In genomic region chr17:25950706-25951105, GRCm38 (mm10) we compare ENCODE assay signal across 14 mouse cellular contexts. TPM values are rescaled to one million over a fixed set of nuclear protein-coding genes. Genes with fewer than 3 reads are reported as not detected.
A peak's percentile ranks its signal among the peaks of the same experiment; 100 is the strongest.
DNase-seq lines count a peak whose midpoint lies in the region; ATAC-seq and TF ChIP-seq lines count a peak whose summit lies in the region.
"Had no signal": no experiment of that assay in that cellular context is flagged by ENCODE, and none has a peak within 500 bp of the region (broad histone marks: within the 10 kb centered on the region; RNA-seq: fewer than 3 reads in every experiment).

No protein-coding gene starts in this region.

- H3K9ac ChIP-seq in hindbrain, embryonic 16.5 days (ENCODE audit: low read depth, low read length) = no peak overlapping the region; the same call in 1 of the 2 replicates
- no peak overlapping the region for H3K9ac ChIP-seq in hindbrain, embryonic 11.5 days (ENCODE audit: low read depth, low read length)
- no peak overlapping the region for H3K9ac ChIP-seq in neural tube, embryonic 15.5 days (replicated peaks)
- no peak overlapping the region for H3K9ac ChIP-seq in liver, embryonic 16.5 days (ENCODE audit: low read depth, low read length)

- peak overlapping the region; percentile 52; the same call in 1 of the 2 replicates for H3K27ac ChIP-seq in cerebellum, adult 2 months (ENCODE audit: insufficient read depth, low read length)
- no peak overlapping the region for H3K27ac ChIP-seq in hindbrain, embryonic 16.5 days (ENCODE audit: low read depth, low read length)
- H3K27ac ChIP-seq in hindbrain, embryonic 11.5 days (ENCODE audit: low read depth, low read length) = no peak overlapping the region
- H3K27ac ChIP-seq in neural tube, embryonic 15.5 days (replicated peaks) = no peak overlapping the region
- no peak overlapping the region for H3K27ac ChIP-seq in liver, embryonic 16.5 days (ENCODE audit: low read length)

- H3K9me3 ChIP-seq in hindbrain, embryonic 16.5 days (ENCODE audit: control insufficient read depth, low read length) = no peaks in the 10 kb centered on the region
- H3K9me3 ChIP-seq in hindbrain, embryonic 11.5 days (ENCODE audit: control insufficient read depth, low read length) = no peaks in the 10 kb centered on the region
- H3K9me3 ChIP-seq in neural tube, embryonic 15.5 days (replicated peaks) = no peaks in the 10 kb centered on the region
- H3K9me3 ChIP-seq in liver, embryonic 16.5 days (replicated peaks; ENCODE audit: control insufficient read depth, low read length) = no peaks in the 10 kb centered on the region

- WGBS in cerebellum, adult 2 months = 4% methylated on average over 3 of the region's 3 CpGs
- WGBS in hindbrain, embryonic 16.5 days = no CpG with 5 or more reads among the region's 3 CpGs
- 7% methylated on average over 3 of the region's 3 CpGs for WGBS in hindbrain, embryonic 11.5 days
- WGBS in neural tube, embryonic 15.5 days = 11% methylated on average over 3 of the region's 3 CpGs
- 0% methylated on average over 2 of the region's 3 CpGs for WGBS in liver, embryonic 16.5 days (ENCODE audit: insufficient replicate concordance)

- H3K4me3 ChIP-seq in cerebellum, adult 2 months (replicated peaks; ENCODE audit: insufficient read depth, low read depth, low read length) = peak overlapping the region; percentile 77
- H3K4me3 ChIP-seq in hindbrain, embryonic 16.5 days (ENCODE audit: low read length) = peak overlapping the region; percentile 43; the same call in 1 of the 2 replicates
- no peak overlapping the region for H3K4me3 ChIP-seq in hindbrain, embryonic 11.5 days (ENCODE audit: low read depth, low read length)
- no peak overlapping the region; the same call in 1 of the 2 replicates for H3K4me3 ChIP-seq in neural tube, embryonic 15.5 days (replicated peaks)
- H3K4me3 ChIP-seq in liver, embryonic 16.5 days (ENCODE audit: low read depth, low read length) = no peak overlapping the region

- ATAC-seq in cerebellum, adult (ENCODE audit: insufficient number of reproducible peaks, low FRiP score, low TSS enrichment) = no peak
- ATAC-seq in hindbrain, embryonic 16.5 days = no peak
- ATAC-seq in hindbrain, embryonic 11.5 days (ENCODE audit: low FRiP score) = no peak
- ATAC-seq in neural tube, embryonic 15.5 days (ENCODE audit: low FRiP score) = no peak
- ATAC-seq in liver, embryonic 16.5 days (ENCODE audit: low read depth) = no peak; the same call in 1 of the 2 replicates

- TF ChIP-seq POLR2A in cerebellum, adult 2 months (IDR thresholded peaks at IDR 0.05; ENCODE audit: borderline replicate concordance, insufficient read depth, low read length) = no peak

- H3K27me3 ChIP-seq in cerebellum, adult 2 months (ENCODE audit: control insufficient read depth, insufficient read depth, low read length) = no peaks in the 10 kb centered on the region
- peaks cover 34% of the 10 kb centered on the region for H3K27me3 ChIP-seq in hindbrain, embryonic 16.5 days (replicated peaks; ENCODE audit: control insufficient read depth, insufficient read depth, low read length)
- peaks cover 35% of the 10 kb centered on the region for H3K27me3 ChIP-seq in hindbrain, embryonic 11.5 days (ENCODE audit: control insufficient read depth, insufficient read depth, low read length)
- peaks cover 42% of the 10 kb centered on the region for H3K27me3 ChIP-seq in neural tube, embryonic 15.5 days (replicated peaks)
- peaks cover 42% of the 10 kb centered on the region for H3K27me3 ChIP-seq in liver, embryonic 16.5 days (ENCODE audit: control insufficient read depth, insufficient read depth, low read depth, low read length)

- no peak overlapping the region; the same call in 1 of the 2 replicates for H3K4me2 ChIP-seq in hindbrain, embryonic 16.5 days (ENCODE audit: low read length)
- H3K4me2 ChIP-seq in hindbrain, embryonic 11.5 days (replicated peaks; ENCODE audit: low read depth, low read length) = no peak overlapping the region
- H3K4me2 ChIP-seq in neural tube, embryonic 15.5 days = peak overlapping the region; percentile 60; the same call in 1 of the 2 replicates
- peak overlapping the region; percentile 74; the same call in 1 of the 2 replicates for H3K4me2 ChIP-seq in liver, embryonic 16.5 days (ENCODE audit: low read depth, low read length)

- H3K4me1 ChIP-seq in cerebellum, adult 2 months (ENCODE audit: control insufficient read depth, insufficient read depth, low read length) = peaks cover 39% of the 10 kb centered on the region
- peaks cover 14% of the 10 kb centered on the region for H3K4me1 ChIP-seq in hindbrain, embryonic 16.5 days (ENCODE audit: control insufficient read depth, insufficient read depth, low read depth, low read length)
- peaks cover 3% of the 10 kb centered on the region; the same call in 1 of the 2 replicates for H3K4me1 ChIP-seq in hindbrain, embryonic 11.5 days (replicated peaks; ENCODE audit: control insufficient read depth, insufficient read depth, low read length)
- peaks cover 15% of the 10 kb centered on the region for H3K4me1 ChIP-seq in neural tube, embryonic 15.5 days
- H3K4me1 ChIP-seq in liver, embryonic 16.5 days (ENCODE audit: control insufficient read depth, low read depth, low read length) = peaks cover 46% of the 10 kb centered on the region

- DNase-seq in cerebellum, adult 2 months = no peak
- no peak for DNase-seq in hindbrain, embryonic 11.5 days (ENCODE audit: low spot score)
- DNase-seq in neural tube, embryonic 10.5 days (ENCODE audit: extremely low spot score, low spot score) = no peak
- DNase-seq in spleen, adult 18-20 months = no peak
- DNase-seq: adrenal gland, adult 8-10 months; gastrocnemius, postnatal 36 days; heart, postnatal 14 days; kidney, adult 8-10 months; right cerebral cortex, adult 18-20 months had no signal

- no peaks in the 10 kb centered on the region for H3K36me3 ChIP-seq in hindbrain, embryonic 16.5 days (ENCODE audit: control insufficient read depth, insufficient read depth, low read length)
- no peaks in the 10 kb centered on the region for H3K36me3 ChIP-seq in hindbrain, embryonic 11.5 days (ENCODE audit: control insufficient read depth, insufficient read depth, low read length)
- no peaks in the 10 kb centered on the region for H3K36me3 ChIP-seq in neural tube, embryonic 15.5 days
- H3K36me3 ChIP-seq in liver, embryonic 16.5 days (ENCODE audit: control insufficient read depth, insufficient read depth) = no peaks in the 10 kb centered on the region

- no peak for TF ChIP-seq CTCF in cerebellum, adult 2 months (IDR thresholded peaks at IDR 0.05; ENCODE audit: borderline replicate concordance, insufficient read depth, low read depth, low read length)

RNA-seq across cellular contexts. Expression of gene A930017K11Rik, which starts 1.7 kb away (rescaled TPM):
- 13.4 and 14.0 TPM in 2 replicates for polyA plus RNA-seq in cerebellum, adult 2 months (2012; rRNA removed)
- 3.9 and 4.7 TPM in 2 replicates for polyA plus RNA-seq in hindbrain, embryonic 16.5 days (2015; fragmentation: Nextera tagmentation; extraction: Ambion mirVana)
- polyA plus RNA-seq in hindbrain, embryonic 11.5 days (2014; fragmentation: Nextera tagmentation; extraction: Ambion mirVana) = 0.18 and 0.19 TPM in 2 replicates
- 0.24 TPM in 1 of 2 replicates, not detected in the other for polyA plus RNA-seq in neural tube, embryonic 15.5 days (2015; fragmentation: Nextera tagmentation; extraction: Ambion mirVana)
- polyA plus RNA-seq in liver, embryonic 16.5 days (2015; fragmentation: Nextera tagmentation; extraction: Ambion mirVana) = 0.13 and 0.16 TPM in 2 replicates

RNA-seq across cellular contexts. Expression of gene Nhlrc4, which starts 5.9 kb away (rescaled TPM):
- 1.9 and 2.5 TPM in 2 replicates for polyA plus RNA-seq in cerebellum, adult 2 months (2012; rRNA removed)
- 0.19 and 0.52 TPM in 2 replicates for polyA plus RNA-seq in hindbrain, embryonic 16.5 days (2015; fragmentation: Nextera tagmentation; extraction: Ambion mirVana)
- 0.15 and 0.27 TPM in 2 replicates for polyA plus RNA-seq in hindbrain, embryonic 11.5 days (2014; fragmentation: Nextera tagmentation; extraction: Ambion mirVana)
- polyA plus RNA-seq in neural tube, embryonic 15.5 days (2015; fragmentation: Nextera tagmentation; extraction: Ambion mirVana) = not detected in 2 replicates
- 6.8 and 7.8 TPM in 2 replicates for polyA plus RNA-seq in liver, embryonic 16.5 days (2015; fragmentation: Nextera tagmentation; extraction: Ambion mirVana)
- polyA plus RNA-seq: lung, embryonic 14.5 days had no signal

RNA-seq across cellular contexts. Expression of gene Pigq, which starts 6.0 kb away (rescaled TPM):
- 170 and 191 TPM in 2 replicates for polyA plus RNA-seq in cerebellum, adult 2 months (2012; rRNA removed)
- polyA plus RNA-seq in hindbrain, embryonic 16.5 days (2015; fragmentation: Nextera tagmentation; extraction: Ambion mirVana) = 83.1 and 90.5 TPM in 2 replicates
- polyA plus RNA-seq in hindbrain, embryonic 11.5 days (2014; fragmentation: Nextera tagmentation; extraction: Ambion mirVana) = 45.4 and 47.4 TPM in 2 replicates
- 71.9 and 78.2 TPM in 2 replicates for polyA plus RNA-seq in neural tube, embryonic 15.5 days (2015; fragmentation: Nextera tagmentation; extraction: Ambion mirVana)
- 147 and 154 TPM in 2 replicates for polyA plus RNA-seq in liver, embryonic 16.5 days (2015; fragmentation: Nextera tagmentation; extraction: Ambion mirVana)

RNA-seq across cellular contexts. Expression of gene Rab40c, which starts 31.2 kb away (rescaled TPM):
- 70.0 and 74.6 TPM in 2 replicates for polyA plus RNA-seq in cerebellum, adult 2 months (2012; rRNA removed)
- 49.5 and 50.8 TPM in 2 replicates for polyA plus RNA-seq in hindbrain, embryonic 16.5 days (2015; fragmentation: Nextera tagmentation; extraction: Ambion mirVana)
- 19.1 and 19.5 TPM in 2 replicates for polyA plus RNA-seq in hindbrain, embryonic 11.5 days (2014; fragmentation: Nextera tagmentation; extraction: Ambion mirVana)
- polyA plus RNA-seq in neural tube, embryonic 15.5 days (2015; fragmentation: Nextera tagmentation; extraction: Ambion mirVana) = 46.2 and 50.5 TPM in 2 replicates
- polyA plus RNA-seq in liver, embryonic 16.5 days (2015; fragmentation: Nextera tagmentation; extraction: Ambion mirVana) = 6.2 and 7.0 TPM in 2 replicates

RNA-seq across cellular contexts. Expression of gene Capn15, which starts 34.9 kb away (rescaled TPM):
- 88.7 and 92.8 TPM in 2 replicates for polyA plus RNA-seq in cerebellum, adult 2 months (2012; rRNA removed)
- polyA plus RNA-seq in hindbrain, embryonic 16.5 days (2015; fragmentation: Nextera tagmentation; extraction: Ambion mirVana) = 20.6 and 25.5 TPM in 2 replicates
- 19.5 and 20.3 TPM in 2 replicates for polyA plus RNA-seq in hindbrain, embryonic 11.5 days (2014; fragmentation: Nextera tagmentation; extraction: Ambion mirVana)
- 20.1 and 22.5 TPM in 2 replicates for polyA plus RNA-seq in neural tube, embryonic 15.5 days (2015; fragmentation: Nextera tagmentation; extraction: Ambion mirVana)
- polyA plus RNA-seq in liver, embryonic 16.5 days (2015; fragmentation: Nextera tagmentation; extraction: Ambion mirVana) = 8.0 and 9.9 TPM in 2 replicates

Comparison
In these comparisons a context has a peak if more than half of its experiments do, and no peak if none do; other contexts are left out.
1. H3K4me3 ChIP-seq: peak in cerebellum, adult 2 months (single experiment) and hindbrain, embryonic 16.5 days (single experiment); none in hindbrain, embryonic 11.5 days (single experiment), neural tube, embryonic 15.5 days (single experiment) and liver, embryonic 16.5 days (single experiment).
2. H3K4me2 ChIP-seq: peak in neural tube, embryonic 15.5 days (single experiment) and liver, embryonic 16.5 days (single experiment); none in hindbrain, embryonic 16.5 days (single experiment) and hindbrain, embryonic 11.5 days (single experiment).